Mouse (Mus musculus) thymus, adult 2 months (tissue): ENCODE measurements around the gene Nhs. TPM values are rescaled to one million over a fixed set of nuclear protein-coding genes. Genes with fewer than 3 reads are reported as not detected.

Experiments
- DNase-seq: peaks from one replicate; pipeline ENCODE4 v3.0.0; 2021
- H3K27ac ChIP-seq: fragments of 200-500 bp; 2 replicates; pipeline ENCODE4 v1.5.1; 2012; ENCODE audit warnings: low read length, control low read depth; ENCODE audit not compliant: control insufficient read depth, insufficient read depth
- H3K27me3 ChIP-seq: fragments of 200-500 bp; 2 replicates; pipeline ENCODE4 v1.6.1; 2012; ENCODE audit warnings: mild to moderate bottlenecking, low read length, moderate library complexity, mixed read lengths; ENCODE audit not compliant: control insufficient read depth, insufficient read depth
- H3K36me3 ChIP-seq: fragments of 200-500 bp; 2 replicates; pipeline ENCODE4 v1.6.1; 2012; ENCODE audit warnings: mild to moderate bottlenecking, low read length, moderate library complexity; ENCODE audit not compliant: control insufficient read depth, insufficient read depth
- H3K4me1 ChIP-seq: fragments of 200-500 bp; replicated peaks from 2 replicates; pipeline ENCODE4 v1.6.1; 2012; ENCODE audit warnings: low read length; ENCODE audit not compliant: control insufficient read depth, insufficient read depth
- H3K4me3 ChIP-seq: fragments of 200-500 bp; 2 replicates; pipeline ENCODE4 v1.5.1; 2012; ENCODE audit warnings: mild to moderate bottlenecking, low read length, control low read depth, moderate library complexity; ENCODE audit not compliant: control insufficient read depth, insufficient read depth
- CTCF ChIP-seq: fragments of 200-500 bp; IDR thresholded peaks from 2 replicates; pipeline ENCODE4 v1.5.1; 2012; ENCODE audit warnings: mild to moderate bottlenecking, control low read depth, low read length, moderate library complexity, borderline replicate concordance; ENCODE audit not compliant: control insufficient read depth, poor library complexity, insufficient read depth; ENCODE audit errors: extremely low read depth
- POLR2A ChIP-seq: fragments of 200-500 bp; IDR thresholded peaks from 2 replicates; pipeline ENCODE4 v1.6.1; 2012; ENCODE audit warnings: mild to moderate bottlenecking, low read length, control low read depth, moderate library complexity; ENCODE audit not compliant: control insufficient read depth, poor library complexity, insufficient read depth; ENCODE audit errors: extremely low read depth
- WGBS: fragments of 180-500 bp; shearing (Covaris S2); methylation state at CpG from one replicate; pipeline ENCODE4 v1.1.7; 2018; 5-methylcytosine and 5-hydroxymethylcytosine counted together
- polyA plus RNA-seq: library from polyadenylated mRNA; depleted of rRNA; stranded (reverse); fragments of >200 nt; gene quantifications from 2 replicates; pipeline ENCODE4 v1.2.3, GENCODE M21; 2012

Gene Nhs
- polyA plus RNA-seq, 1 experiment = 0.46 TPM

DNA sequence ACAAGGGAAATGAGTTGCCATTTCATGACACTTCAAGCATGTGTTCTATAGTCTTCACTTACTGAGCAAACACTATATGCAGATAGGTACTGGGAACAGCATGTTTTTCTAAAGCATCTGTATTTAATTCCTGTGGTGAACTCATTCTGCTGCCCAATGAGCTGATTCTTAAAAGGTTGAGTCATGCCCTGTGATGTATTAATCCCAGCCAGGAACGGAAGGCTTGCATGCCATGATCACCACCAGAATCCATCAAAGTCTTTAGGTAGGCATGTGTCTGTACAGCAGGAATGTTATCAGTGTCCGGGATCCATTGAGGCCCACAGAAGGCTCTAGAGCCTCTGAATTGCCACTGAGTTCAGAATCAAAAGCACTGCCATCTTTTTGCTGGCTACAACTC is 103.9 kb downstream of the Nhs start:
- H3K4me1 ChIP-seq = no peaks in the 10 kb centered on the region
- H3K27me3 ChIP-seq = no peaks in the 10 kb centered on the region
- DNase-seq = no peak
- no peaks in the 10 kb centered on the region for H3K36me3 ChIP-seq
- no peak overlapping the region for H3K4me3 ChIP-seq
- H3K27ac ChIP-seq = no peak overlapping the region
- 96% methylated on average over 2 of the region's 2 CpGs for WGBS
- TF ChIP-seq CTCF (no peak), POLR2A (no peak)

DNA sequence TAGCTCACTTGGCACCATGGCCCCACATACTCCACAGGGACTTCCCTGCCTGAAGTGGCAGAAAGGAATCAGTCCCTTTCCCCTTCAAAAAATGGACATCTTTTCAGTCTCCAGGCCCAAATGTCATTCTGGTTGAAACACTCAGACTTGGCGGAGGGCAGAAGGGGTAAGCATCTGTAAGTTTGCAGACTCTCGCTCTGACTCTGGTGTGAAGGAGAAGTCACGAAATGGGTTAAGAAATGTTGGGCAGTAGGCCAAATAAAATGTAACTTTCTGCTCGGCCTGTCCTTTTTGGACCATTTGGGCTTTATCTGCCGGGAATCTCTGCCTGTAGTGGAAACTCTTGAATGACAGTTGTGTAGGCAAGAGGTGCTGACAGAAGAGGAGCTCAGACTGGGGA is 106.0 kb downstream of the Nhs start:
- 66% methylated on average over 5 of the region's 5 CpGs for WGBS
- Histone ChIP-seq H3K4me3 (no peak overlapping the region), H3K36me3 (no peaks in the 10 kb centered on the region), H3K4me1 (no peaks in the 10 kb centered on the region), H3K27me3 (no peaks in the 10 kb centered on the region), H3K27ac (no peak overlapping the region)
- DNase-seq = no peak
- TF ChIP-seq CTCF (no peak), POLR2A (no peak)

GRCm38 (mm10) chrX:162052534-162052933 is 107.0 kb downstream of the Nhs start:
- DNase-seq = no peak
- Histone ChIP-seq H3K27me3 (no peaks in the 10 kb centered on the region), H3K4me3 (no peak overlapping the region), H3K27ac (no peak overlapping the region), H3K36me3 (no peaks in the 10 kb centered on the region), H3K4me1 (no peaks in the 10 kb centered on the region)
- TF ChIP-seq POLR2A (no peak), CTCF (no peak)
- 95% methylated on average over 1 of the region's 1 CpGs for WGBS

GRCm38 (mm10) chrX:162049616-162050015 is 109.9 kb downstream of the Nhs start:
- DNase-seq = no peak
- Histone ChIP-seq H3K36me3 (no peaks in the 10 kb centered on the region), H3K4me1 (no peaks in the 10 kb centered on the region), H3K4me3 (no peak overlapping the region), H3K27ac (no peak overlapping the region), H3K27me3 (no peaks in the 10 kb centered on the region)
- 94% methylated on average over 2 of the region's 2 CpGs for WGBS
- no peak for TF ChIP-seq POLR2A
- TF ChIP-seq CTCF = no peak

DNA sequence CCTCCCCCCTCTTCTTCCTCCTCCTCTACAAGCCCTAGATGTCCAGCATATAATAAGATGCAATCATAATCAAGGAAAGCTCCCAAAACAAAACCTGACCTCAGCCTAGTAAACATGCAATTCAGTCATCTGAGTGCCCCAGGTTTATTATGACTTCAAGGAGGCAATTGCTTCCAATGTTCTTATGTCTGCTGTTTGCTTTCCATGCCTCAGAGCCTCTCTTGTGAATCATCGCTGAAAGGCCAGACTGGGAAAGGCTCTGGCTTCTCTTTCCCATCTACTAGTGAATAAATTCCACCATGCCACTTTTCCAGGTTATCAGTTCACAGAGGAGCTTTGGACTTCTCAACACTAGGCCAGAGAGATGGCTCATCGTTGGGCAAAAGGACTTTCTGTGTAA is 114.0 kb downstream of the Nhs start:
- TF ChIP-seq POLR2A (no peak), CTCF (no peak)
- no peak overlapping the region for H3K27ac ChIP-seq
- H3K36me3 ChIP-seq = no peaks in the 10 kb centered on the region
- no peaks in the 10 kb centered on the region for H3K27me3 ChIP-seq
- H3K4me3 ChIP-seq = no peak overlapping the region
- no peaks in the 10 kb centered on the region for H3K4me1 ChIP-seq
- DNase-seq = no peak
- WGBS = 92% methylated on average over 2 of the region's 2 CpGs

DNA sequence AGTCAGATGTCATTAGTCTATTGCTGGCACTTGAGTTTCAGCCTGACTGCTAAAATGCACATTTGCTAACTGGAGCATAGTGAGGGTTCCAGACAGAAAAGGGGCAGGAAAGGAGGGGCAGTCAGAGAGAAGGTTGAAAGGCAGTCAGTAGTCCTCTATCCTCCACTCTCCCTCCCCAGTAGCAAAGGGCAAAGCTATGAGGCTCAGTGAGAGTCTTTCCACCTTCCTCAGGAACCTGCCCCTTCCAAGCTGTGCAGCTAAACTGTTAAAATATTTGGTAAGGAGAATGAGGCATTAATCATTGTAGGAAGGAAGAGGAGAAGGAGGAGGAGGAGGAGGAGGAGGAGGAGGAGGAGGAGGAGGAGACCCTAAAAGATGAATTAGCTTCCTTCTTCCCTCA is 115.4 kb downstream of the Nhs start:
- Histone ChIP-seq H3K27me3 (no peaks in the 10 kb centered on the region), H3K27ac (no peak overlapping the region), H3K4me1 (no peaks in the 10 kb centered on the region), H3K36me3 (no peaks in the 10 kb centered on the region), H3K4me3 (no peak overlapping the region)
- no peak for TF ChIP-seq CTCF
- no peak for TF ChIP-seq POLR2A
- DNase-seq = no peak

DNA sequence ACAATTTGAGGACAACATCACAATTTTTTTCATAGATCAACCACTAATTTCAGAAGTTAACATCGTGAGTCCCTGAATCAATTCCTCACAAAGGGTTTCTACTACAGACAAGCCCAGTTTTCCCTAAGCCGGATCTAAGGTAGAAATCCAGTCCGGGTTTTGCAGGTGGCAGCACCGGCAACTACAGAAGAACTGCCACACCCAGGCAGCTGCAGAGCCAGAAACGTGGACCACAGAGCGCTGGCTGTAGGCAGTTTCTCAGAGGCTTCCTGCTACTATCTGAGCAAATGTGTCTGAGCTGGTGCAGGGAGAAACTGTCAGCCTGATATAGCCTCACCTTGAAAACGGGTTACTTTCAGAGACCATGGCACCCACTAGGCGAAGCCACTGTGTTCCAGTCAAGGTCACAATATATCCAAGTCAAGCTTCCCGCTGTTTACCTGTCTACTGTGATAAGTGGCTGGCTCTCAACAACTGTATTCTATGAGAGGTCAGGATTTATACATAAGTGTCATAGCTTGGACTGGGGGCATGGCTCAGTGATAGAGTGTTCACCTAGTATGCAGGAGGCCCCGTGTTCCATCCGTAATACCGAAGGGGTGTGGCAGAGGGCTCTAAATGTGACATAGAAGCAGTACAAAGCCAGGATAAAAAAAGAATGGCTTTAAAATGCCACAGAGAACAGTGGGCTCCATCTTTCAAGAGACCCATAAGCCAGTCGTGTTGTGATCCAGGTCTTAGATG is 134.1 kb downstream of the Nhs start:
- peak; percentile 58 for DNase-seq
- H3K27me3 ChIP-seq = no peaks in the 10 kb centered on the region

More for the DNA sequence above, 134.1 kb downstream of the Nhs start:
- Histone ChIP-seq H3K4me1 (no peaks in the 10 kb centered on the region), H3K4me3 (no peak overlapping the region), H3K36me3 (no peaks in the 10 kb centered on the region), H3K27ac (no peak overlapping the region)
- TF ChIP-seq CTCF = no peak
- TF ChIP-seq POLR2A = no peak
- 30% methylated on average over 13 of the region's 13 CpGs for WGBS
